Mouse (Mus musculus) spleen, adult 18-20 months (tissue): Measurements from ENCODE around the gene Acmsd.

Experiments
- DNase-seq, 2 experiments: peaks; one replicate each; pipeline ENCODE4 v3.0.0; 2022; ENCODE audit warnings: mixed read lengths in 2 of 2

Acmsd gene

DNA sequence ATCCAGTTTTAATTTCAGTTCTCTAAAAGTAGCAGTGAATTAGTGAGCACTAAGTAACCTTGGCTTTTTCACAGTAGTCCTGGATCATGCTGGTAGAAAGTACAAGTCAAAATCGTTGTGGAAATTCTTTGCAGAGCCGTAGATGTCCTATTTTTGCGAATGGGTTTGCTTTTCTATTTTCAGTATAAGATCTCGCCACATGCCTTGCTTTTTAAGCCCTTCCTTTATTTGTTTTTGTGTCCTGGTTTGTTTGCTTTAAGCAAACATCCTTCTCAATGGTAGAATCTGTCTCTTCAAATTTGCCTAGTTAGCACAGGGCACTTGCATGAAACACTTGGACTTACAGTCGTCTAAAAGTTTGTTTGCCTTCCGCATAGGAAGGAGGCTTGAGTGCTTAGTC lies 47.0 kb downstream of the Acmsd start:
- DNase-seq: no peak

DNA sequence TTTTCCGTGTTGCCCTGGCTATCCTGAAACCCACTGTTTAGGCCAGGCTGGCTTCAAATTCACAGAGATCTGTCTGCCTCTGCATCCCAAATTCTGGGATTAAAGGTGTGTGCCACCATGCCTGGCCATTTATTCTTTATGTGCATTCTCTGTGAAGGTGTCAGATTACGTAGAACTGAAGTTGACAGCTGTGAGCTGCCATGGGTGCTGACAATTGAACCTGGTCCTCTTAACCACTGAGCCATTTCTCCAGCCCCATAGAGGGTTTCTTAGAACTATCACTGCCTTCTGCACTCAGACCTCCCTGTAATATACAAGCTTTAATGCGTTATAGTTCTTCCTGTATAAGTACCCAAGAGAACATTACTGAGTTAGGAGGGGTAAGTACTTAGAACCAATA lies 49.4 kb downstream of the Acmsd start:
- no peak for DNase-seq

DNA sequence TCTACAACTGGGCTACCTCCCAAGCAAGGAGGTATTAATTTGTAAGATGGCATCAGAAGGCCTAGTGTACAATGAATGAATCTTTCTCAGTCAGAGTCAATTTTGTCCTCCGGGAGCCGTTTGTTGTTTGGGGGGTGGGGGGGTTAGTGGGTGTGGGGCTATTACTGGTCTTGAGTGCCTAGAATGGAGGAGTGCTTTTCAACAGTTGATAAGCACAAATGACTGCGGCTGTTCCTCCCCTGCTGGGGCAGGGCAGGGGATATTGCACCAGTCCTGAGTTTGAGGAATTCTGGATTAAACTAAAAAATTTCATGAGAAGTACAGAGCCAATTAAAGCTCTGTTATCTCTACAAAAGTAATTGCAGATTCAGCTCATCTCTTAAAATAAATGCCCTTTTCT lies 50.9 kb downstream of the Acmsd start:
- DNase-seq: no peak

DNA sequence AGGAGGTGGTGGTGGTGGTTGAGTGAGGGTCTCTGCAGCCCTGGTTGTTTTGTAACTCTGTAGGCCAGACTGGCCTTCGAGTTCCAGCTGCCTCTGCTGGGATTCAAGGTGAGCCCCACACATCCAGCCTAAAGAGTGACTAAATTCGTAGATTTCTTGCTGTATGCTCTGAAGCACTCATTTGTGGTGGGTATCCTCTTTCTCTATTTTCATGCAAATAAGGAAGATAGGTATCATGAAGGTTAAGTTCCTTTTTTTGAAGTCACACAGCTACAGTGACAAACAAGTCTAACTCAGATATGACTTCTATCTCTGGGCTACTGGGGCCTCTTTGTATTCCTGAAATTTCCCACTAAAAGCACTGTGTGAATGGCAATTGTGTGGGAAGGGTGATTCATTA lies 51.6 kb downstream of the Acmsd start:
- no peak for DNase-seq

DNA sequence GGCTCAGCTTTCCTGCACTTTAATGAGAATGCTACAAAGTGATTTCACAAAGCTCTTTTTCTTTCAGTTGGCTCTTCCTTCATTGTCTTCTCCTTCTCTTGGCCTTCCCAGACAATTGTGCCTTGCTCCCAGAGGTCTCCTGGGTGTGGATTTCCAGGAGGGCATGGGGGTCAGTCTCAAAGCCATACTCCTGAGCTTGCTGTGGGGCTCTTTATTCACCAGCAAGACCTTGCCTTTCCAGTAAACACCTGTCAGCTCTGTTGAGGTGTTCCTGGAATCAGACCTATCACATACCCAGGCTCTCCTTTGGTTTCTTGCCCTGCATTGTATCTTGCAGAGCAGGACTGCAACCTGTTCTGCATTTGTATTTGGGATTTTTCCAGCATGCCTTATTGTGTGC lies 54.6 kb downstream of the Acmsd start:
- no peak for DNase-seq

DNA sequence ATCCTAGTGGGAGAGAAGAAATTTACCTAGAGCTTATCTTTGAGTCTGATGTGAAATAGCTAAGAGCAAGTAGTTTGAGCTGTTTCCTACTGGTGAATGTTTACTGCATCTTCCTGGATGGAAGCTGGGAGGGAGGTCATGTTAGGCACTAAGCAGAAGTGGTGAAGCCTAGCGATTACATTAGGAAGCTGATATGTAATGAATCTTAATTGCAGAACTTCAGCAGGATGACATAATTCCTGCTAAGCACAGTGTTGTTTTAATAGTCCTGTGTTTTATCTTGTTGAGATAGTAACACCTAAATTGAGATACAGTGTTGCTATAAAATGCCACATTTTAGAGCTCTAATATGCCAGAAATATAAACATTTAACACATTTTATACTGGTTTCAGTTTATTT lies 56.7 kb downstream of the Acmsd start:
- no peak for DNase-seq

DNA sequence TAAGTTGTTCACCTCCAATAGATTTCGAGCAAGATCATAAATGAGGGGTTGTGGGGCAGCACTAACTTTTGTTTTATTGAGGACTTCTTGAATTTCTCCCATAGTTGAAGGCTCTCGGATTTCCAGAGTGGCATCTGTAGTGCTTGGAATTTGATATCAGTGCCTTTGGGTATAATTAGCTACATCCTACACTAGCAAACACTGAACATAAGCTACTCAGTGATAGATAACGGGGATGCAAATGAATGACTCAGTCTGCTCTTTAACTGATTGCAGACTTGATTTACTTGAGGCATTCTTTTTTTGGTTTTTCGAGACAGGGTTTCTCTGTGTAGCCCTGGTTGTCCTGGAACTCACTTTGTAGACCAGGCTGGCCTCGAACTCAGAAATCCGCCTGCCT lies 59.7 kb downstream of the Acmsd start:
- no peak for DNase-seq

DNA sequence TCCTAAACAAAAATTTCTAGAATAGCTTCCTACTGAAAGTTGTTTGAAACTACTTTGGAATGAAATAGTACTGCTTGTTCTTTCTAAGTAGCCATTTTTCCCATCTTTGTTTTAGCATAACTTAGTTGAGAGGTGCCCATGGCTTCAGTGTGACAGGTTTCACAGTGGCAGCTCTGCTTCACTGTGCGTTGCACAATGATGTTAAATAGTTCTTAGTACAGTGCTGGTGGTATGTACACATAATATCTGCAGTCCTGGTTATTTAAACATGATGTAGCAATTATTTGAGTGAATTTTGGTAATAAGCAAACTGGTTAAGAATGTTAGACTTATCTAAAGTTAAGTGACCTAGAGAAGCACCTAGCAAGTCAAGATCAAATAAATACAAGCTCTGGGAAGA lies 64.2 kb downstream of the Acmsd start:
- no peak for DNase-seq

DNA sequence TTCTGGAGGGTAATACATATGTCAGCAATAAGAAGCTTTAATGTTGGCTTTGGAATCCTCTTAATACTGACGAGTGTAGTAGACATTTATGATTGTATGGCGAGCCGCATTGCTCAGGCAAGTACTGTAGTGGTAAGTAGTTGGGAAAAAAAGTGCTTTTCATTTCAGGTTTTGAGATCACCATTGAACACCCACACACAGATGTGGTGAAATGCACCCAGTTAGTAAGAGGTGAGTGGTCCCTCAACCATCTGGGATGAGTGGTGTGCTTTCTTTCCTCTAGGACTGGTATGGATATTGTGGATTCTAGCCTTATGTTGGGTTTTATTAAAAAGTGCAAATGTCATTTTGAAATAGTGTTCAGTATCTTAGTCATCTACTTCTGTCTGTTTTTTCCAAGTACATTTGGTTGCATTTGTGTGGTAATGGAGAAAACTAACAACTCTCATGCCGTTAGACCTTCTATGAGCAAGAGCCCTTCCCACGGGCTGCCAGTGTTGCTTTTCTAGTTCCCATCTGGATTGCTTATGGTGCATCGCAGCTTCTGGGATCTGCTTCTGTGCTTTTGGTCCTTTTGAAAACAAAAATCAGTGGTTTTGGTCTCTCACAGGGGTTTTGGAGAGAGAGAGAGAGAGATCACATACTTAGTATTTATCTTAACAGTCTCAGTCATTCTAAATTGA lies 66.0 kb downstream of the Acmsd start:
- no peak for DNase-seq

DNA sequence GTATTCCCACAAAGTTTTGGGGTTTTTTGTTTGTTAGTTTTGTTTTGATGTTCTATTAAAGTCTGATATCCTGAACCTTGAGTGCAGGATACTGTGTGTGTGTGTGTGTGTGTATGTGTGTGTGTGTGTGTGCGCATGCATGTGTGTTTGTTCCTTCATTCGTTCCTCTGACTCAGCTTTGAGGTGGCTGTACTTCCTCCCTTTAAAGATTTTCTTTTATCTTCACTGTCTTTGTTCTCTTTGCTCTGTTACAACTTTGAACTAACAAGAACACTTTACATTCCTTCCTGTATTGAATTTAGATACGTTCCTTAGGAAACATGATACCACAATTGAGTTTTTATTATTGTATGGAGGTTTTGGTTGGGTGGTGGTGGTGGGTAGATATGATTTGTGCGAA lies 67.1 kb downstream of the Acmsd start:
- no peak for DNase-seq

DNA sequence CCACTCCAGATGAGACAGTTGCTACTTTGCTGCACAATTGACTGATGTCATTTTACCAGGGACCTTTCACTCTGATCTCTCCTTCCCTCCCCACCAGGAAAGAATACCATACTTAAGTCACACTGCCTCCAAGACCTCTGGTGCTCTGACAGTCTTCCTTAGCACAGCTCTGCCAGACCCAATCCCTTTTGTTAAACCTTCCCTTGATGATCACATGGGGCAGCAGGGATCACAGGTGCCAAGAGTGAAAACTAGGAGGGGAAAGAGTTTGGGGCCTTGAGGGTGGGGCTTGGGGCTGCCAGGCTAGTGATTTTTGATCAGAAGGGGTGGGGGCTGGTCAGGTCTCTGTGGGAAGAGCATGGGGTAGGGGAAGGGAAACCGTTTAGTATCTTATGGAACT lies 67.5 kb downstream of the Acmsd start:
- DNase-seq: no peak

DNA sequence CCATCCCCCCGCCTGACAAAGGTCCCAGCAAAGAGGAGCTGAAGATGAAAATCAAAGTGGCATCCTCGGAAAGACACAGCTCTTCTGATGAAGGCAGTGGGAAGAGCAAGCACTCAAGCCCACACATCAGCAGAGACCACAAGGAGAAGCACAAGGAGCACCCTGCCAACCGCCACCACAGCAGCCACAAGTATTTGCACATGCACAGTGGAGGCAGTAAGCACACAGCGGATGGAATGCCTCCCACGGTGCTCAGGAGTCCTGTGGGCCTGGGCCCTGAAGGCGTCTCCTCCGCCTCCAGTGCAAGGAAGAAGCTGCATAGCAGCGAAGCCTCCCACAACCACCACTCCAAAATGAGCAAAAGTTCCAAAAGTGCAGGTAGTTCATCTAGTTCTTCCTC lies 73.7 kb downstream of the Acmsd start:
- DNase-seq: no peak

DNA sequence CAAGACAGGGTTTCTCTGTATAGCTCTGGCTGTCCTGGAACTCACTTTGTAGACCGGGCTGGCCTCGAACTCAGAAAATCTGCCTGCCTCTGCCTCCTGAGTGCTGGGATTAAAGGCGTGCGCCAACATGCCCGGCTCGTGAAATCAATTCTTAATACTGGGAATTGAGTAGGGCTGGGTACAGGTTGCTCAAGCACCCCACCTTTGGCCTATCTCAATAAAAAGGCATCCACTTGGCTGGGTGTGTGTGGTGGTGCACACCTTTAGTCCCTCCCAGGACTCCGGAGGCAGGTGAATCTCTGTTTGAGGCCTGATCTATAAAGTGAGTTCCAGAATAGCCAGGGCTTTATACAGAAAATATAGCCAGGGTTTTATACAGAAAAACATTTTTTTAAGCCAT lies 79.5 kb downstream of the Acmsd start:
- DNase-seq: no peak

DNA sequence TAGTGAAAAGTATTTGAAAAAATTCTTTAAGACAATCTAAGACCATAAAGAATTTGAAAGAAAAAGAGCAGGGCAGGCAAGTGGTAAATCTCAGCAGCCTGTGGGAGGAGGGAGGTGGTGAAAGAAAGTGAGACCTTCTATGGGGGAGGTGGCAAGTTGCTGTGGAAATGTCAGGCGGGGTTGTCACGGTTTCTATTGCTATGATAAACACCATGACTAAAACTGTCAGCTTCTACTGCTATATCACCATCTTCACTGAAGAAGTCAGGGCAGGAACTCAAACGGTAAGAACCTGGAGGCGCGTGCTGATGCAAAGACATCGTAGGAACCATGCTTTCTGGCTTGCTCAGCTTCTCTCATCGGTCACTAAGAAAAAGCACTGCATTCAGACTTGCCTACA lies 83.7 kb downstream of the Acmsd start:
- no peak for DNase-seq

DNA sequence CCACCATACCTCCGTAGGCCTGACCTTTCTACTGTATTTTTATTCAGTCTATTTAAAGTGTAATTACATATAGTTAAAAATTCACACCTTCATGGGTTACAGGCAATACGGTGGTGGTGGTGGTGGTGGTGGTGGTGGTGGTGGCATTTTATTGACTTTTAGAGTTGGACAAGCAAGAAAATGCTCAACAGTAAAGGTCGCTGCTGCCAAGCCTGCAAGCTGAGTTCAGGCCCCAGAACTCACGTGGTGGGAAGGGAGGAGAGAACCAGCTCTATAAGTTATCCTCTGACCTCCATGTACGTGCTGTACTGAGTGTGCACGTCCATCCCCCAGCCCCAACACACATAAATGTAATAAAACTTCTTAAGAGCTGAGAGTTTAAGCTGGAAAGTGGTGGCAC lies 87.2 kb downstream of the Acmsd start:
- no peak for DNase-seq
